ENCODE assay signal across 17 mouse cellular contexts in genomic region chr4:90108858-90109257, GRCm38 (mm10).
"Had no signal": no experiment of that assay in that cellular context is flagged by ENCODE, and none has a peak within 500 bp of the region (broad histone marks: within the 10 kb centered on the region; RNA-seq: fewer than 3 reads in every experiment).

No protein-coding gene starts in this region.

- H3K27me3 ChIP-seq: neural tube, embryonic 13.5 days; neural tube, embryonic 15.5 days; stomach, embryonic 15.5 days had no signal

- H3K4me3 ChIP-seq: midbrain, embryonic 10.5 days; myocyte; neural tube, embryonic 13.5 days; neural tube, embryonic 15.5 days; stomach, embryonic 15.5 days had no signal

- H3K9me3 ChIP-seq: midbrain, embryonic 10.5 days; neural tube, embryonic 13.5 days; neural tube, embryonic 15.5 days; stomach, embryonic 15.5 days had no signal

- ATAC-seq: midbrain, embryonic 16.5 days had no signal

- H3K9ac ChIP-seq: lung, embryonic 14.5 days; neural tube, embryonic 13.5 days; neural tube, embryonic 15.5 days; stomach, embryonic 15.5 days had no signal

- H3K4me2 ChIP-seq: lung, embryonic 14.5 days; neural tube, embryonic 13.5 days; neural tube, embryonic 15.5 days; stomach, embryonic 15.5 days had no signal

- H3K4me1 ChIP-seq: midbrain, embryonic 10.5 days; neural tube, embryonic 13.5 days; neural tube, embryonic 15.5 days; stomach, embryonic 15.5 days had no signal

- DNase-seq: lung, adult 18-20 months; lung, embryonic 14.5 days; lung, postnatal 10 days; lung, postnatal 4 days; midbrain, embryonic 14.5 days; retina, postnatal 1 day; right cerebral cortex, adult 18-20 months; thymus, adult 2 months; thymus, postnatal 25 days; thymus, postnatal 4 days had no signal

- H3K36me3 ChIP-seq: midbrain, embryonic 10.5 days; neural tube, embryonic 13.5 days; neural tube, embryonic 15.5 days; stomach, embryonic 15.5 days had no signal

- H3K27ac ChIP-seq: midbrain, embryonic 10.5 days; neural tube, embryonic 13.5 days; neural tube, embryonic 15.5 days; stomach, embryonic 15.5 days; stomach, postnatal 0 days had no signal
